Mouse (Mus musculus): ENCODE data around the gene Gp1bb.

GRCm38 (mm10) chr16:18645329-18645728, 23.1 kb upstream of the Gp1bb start:
- TF ChIP-seq POLR2A (IDR thresholded peaks at IDR 0.05; ENCODE audit: low read depth, low read length) (no peak), MAX (IDR thresholded peaks at IDR 0.05; ENCODE audit: low read length) (no peak), SMC3 (IDR thresholded peaks at IDR 0.05; ENCODE audit: low read depth, low read length) (no peak), KAT2A (IDR thresholded peaks at IDR 0.05; ENCODE audit: insufficient replicate concordance, low read length) (no peak), CTCF (conservative IDR thresholded peaks at IDR 0.05 in 1 of 2, IDR thresholded peaks at IDR 0.05 in 1 of 2; ENCODE audit: low read depth in 2 of 2, low read length in 2 of 2) (no peak), RAD21 (IDR thresholded peaks at IDR 0.05; ENCODE audit: low read depth, low read length) (no peak), TBP (conservative IDR thresholded peaks at IDR 0.05; ENCODE audit: low read depth, low read length) (no peak)

Data from CH12.LX (cell line).